Mouse (Mus musculus): ENCODE results near the gene Irf6. TPM values are rescaled to one million over a fixed set of nuclear protein-coding genes. Genes with fewer than 3 reads are reported as not detected.

Gene Irf6
- polyA plus RNA-seq, 1 experiment = not detected

- H3K9me3 ChIP-seq (ENCODE audit: control insufficient read depth, low read length) = no peaks in the 10 kb centered on the region
- no peaks in the 10 kb centered on the region for H3K36me3 ChIP-seq (ENCODE audit: control insufficient read depth)
- no peaks in the 10 kb centered on the region for H3K4me1 ChIP-seq (ENCODE audit: control insufficient read depth)
- peaks cover 7% of the 10 kb centered on the region for H3K27me3 ChIP-seq (ENCODE audit: control insufficient read depth)
- no peak overlapping the region for H3K4me3 ChIP-seq (replicated peaks)
- TF ChIP-seq TAL1 (IDR thresholded peaks at IDR 0.05; ENCODE audit: low read length) = no peak
- TF ChIP-seq GATA1 (IDR thresholded peaks at IDR 0.05; ENCODE audit: low read length) = no peak
Measured at GRCm38 (mm10) chr1:193146416-193146815, 6.5 kb upstream of the Irf6 start.

GRCm38 (mm10) chr1:193149231-193149630 lies 3.7 kb upstream of the Irf6 start:
- Histone ChIP-seq H3K4me3 (replicated peaks) (no peak overlapping the region), H3K4me1 (ENCODE audit: control insufficient read depth) (peaks cover 15% of the 10 kb centered on the region), H3K9me3 (ENCODE audit: control insufficient read depth, low read length) (no peaks in the 10 kb centered on the region), H3K36me3 (ENCODE audit: control insufficient read depth) (no peaks in the 10 kb centered on the region), H3K27me3 (ENCODE audit: control insufficient read depth) (peaks cover 36% of the 10 kb centered on the region)
- TF ChIP-seq TAL1 (IDR thresholded peaks at IDR 0.05; ENCODE audit: low read length) (no peak), GATA1 (IDR thresholded peaks at IDR 0.05; ENCODE audit: low read length) (no peak)

DNA sequence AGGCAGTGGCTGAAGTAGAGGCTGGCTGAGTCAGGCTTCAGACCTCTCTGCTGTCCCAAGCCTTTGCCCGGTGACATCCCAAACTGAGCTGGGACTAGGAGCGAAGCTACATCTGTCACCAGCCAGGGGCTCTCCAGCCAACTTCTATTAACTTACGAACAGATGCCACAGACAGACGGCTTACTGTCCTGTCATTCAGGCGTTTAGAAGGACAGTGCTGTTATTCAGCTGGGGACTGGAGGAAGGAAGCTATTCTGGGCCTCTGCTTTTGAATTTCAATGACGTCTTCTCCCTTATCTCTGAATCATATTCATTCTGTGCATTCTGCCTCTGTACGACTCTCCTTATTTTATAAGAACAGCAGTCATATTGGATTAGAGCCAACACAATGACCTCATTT lies 1.8 kb upstream of the Irf6 start:
- TF ChIP-seq GATA1 (IDR thresholded peaks at IDR 0.05; ENCODE audit: low read length) (no peak), TAL1 (IDR thresholded peaks at IDR 0.05; ENCODE audit: low read length) (no peak)
- Histone ChIP-seq H3K4me3 (replicated peaks) (no peak overlapping the region), H3K27me3 (ENCODE audit: control insufficient read depth) (peaks cover 47% of the 10 kb centered on the region), H3K9me3 (ENCODE audit: control insufficient read depth, low read length) (no peaks in the 10 kb centered on the region), H3K4me1 (ENCODE audit: control insufficient read depth) (peaks cover 15% of the 10 kb centered on the region), H3K36me3 (ENCODE audit: control insufficient read depth) (no peaks in the 10 kb centered on the region)

DNA sequence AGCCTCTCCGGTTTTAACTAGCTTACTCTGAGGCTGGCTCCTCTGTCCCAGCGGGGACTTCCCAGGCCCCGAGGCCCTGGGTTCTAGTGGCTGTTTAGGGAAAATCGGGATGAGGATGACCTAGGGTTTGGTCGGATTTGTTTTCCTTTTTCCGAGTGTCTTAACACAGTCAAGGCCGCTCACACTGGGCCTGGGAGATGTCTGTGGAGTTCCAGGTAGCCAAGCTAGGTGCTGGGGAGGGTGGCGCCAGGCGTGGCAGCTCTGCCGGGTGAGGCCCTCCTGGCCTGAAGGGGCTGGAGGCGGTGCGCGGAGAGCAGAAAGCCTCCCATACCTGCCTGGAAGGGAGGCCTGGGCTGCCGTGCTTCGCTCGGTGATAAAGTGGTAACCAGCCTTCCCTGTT lies 650 bp downstream of the Irf6 start:
- Histone ChIP-seq H3K36me3 (ENCODE audit: control insufficient read depth) (no peaks in the 10 kb centered on the region), H3K4me1 (ENCODE audit: control insufficient read depth) (peaks cover 15% of the 10 kb centered on the region), H3K9me3 (ENCODE audit: control insufficient read depth, low read length) (no peaks in the 10 kb centered on the region), H3K27me3 (ENCODE audit: control insufficient read depth) (peaks cover 47% of the 10 kb centered on the region), H3K4me3 (replicated peaks) (peak overlapping the region; percentile 45)
- TF ChIP-seq GATA1 (IDR thresholded peaks at IDR 0.05; ENCODE audit: low read length) = no peak
- no peak for TF ChIP-seq TAL1 (IDR thresholded peaks at IDR 0.05; ENCODE audit: low read length)

DNA sequence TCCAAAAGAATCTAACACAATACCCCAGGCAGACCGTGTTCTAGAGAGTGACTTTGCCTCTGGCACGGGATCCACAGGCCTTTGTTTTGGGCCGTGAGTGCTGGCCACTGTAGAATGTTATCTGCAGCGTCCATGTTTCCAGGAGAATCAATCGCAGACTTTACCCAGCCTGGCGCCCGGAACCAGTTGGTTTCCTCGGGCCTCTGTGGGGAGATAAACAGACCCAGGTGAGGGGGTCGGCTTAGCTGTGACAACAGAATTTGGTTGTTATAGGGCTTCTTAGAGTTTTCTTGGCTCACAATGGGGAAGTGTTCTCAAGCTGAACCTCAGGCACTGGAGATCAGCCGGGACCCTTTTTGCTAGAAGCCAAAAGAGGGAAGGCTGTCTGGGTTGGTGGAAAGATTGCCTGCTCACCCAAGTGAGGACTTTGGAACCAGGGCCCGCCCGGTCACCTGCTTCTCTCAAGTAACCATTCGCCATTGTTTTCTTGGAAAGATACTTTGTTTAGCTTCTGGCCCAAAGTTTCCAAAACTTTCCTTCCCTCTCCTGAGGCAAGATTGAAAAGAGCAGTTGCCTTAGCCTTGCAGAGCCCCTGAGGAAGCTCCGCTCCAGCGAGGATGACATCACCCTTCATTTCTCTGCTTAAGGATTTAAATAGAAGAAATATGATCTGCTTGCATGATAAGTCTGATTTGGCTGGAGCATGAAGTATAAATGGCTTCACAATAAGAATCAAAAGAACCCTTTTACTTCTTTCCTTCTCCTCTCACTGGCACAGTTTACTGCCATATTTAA lies 3.6 kb downstream of the Irf6 start:
- H3K36me3 ChIP-seq (ENCODE audit: control insufficient read depth) = no peaks in the 10 kb centered on the region
- H3K27me3 ChIP-seq (ENCODE audit: control insufficient read depth) = peaks cover 39% of the 10 kb centered on the region
- no peak overlapping the region for H3K4me3 ChIP-seq (replicated peaks)
- no peaks in the 10 kb centered on the region for H3K9me3 ChIP-seq (ENCODE audit: control insufficient read depth, low read length)
- peaks cover 23% of the 10 kb centered on the region for H3K4me1 ChIP-seq (ENCODE audit: control insufficient read depth)
- no peak for TF ChIP-seq GATA1 (IDR thresholded peaks at IDR 0.05; ENCODE audit: low read length)
- TF ChIP-seq TAL1 (IDR thresholded peaks at IDR 0.05; ENCODE audit: low read length) = no peak

- H3K9me3 ChIP-seq (ENCODE audit: control insufficient read depth, low read length) = no peaks in the 10 kb centered on the region
- H3K4me1 ChIP-seq (ENCODE audit: control insufficient read depth) = peaks cover 23% of the 10 kb centered on the region
- no peak for TF ChIP-seq TAL1 (IDR thresholded peaks at IDR 0.05; ENCODE audit: low read length)
- TF ChIP-seq GATA1 (IDR thresholded peaks at IDR 0.05; ENCODE audit: low read length) = no peak
- H3K27me3 ChIP-seq (ENCODE audit: control insufficient read depth) = peaks cover 33% of the 10 kb centered on the region
- no peak overlapping the region for H3K4me3 ChIP-seq (replicated peaks)
- H3K36me3 ChIP-seq (ENCODE audit: control insufficient read depth) = no peaks in the 10 kb centered on the region
Measured at GRCm38 (mm10) chr1:193157111-193157492, 4.2 kb downstream of the Irf6 start.

DNA sequence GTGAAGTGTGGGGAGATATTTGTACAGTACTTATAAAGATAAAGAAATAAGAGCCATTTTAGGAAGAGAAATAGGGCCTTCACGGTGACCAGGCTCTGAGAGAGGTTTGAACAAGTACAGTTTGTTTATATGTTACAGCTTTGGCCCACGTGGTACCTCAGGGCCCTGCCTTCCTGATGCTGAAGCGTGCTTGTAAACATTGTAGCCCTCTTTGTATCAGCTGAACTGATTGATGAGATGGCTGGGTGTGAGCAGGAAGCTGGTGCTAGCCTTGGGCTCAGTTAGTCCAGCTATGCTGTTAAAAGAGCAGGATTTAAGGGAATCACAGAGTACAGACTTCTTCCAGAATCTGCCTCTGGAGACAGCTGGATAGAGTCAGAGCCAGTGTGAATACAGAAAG lies 6.3 kb downstream of the Irf6 start:
- H3K9me3 ChIP-seq (ENCODE audit: control insufficient read depth, low read length) = no peaks in the 10 kb centered on the region
- TF ChIP-seq GATA1 (IDR thresholded peaks at IDR 0.05; ENCODE audit: low read length) = no peak
- peaks cover 9% of the 10 kb centered on the region for H3K4me1 ChIP-seq (ENCODE audit: control insufficient read depth)
- no peaks in the 10 kb centered on the region for H3K36me3 ChIP-seq (ENCODE audit: control insufficient read depth)
- H3K4me3 ChIP-seq (replicated peaks) = no peak overlapping the region
- peaks cover 15% of the 10 kb centered on the region for H3K27me3 ChIP-seq (ENCODE audit: control insufficient read depth)

DNA sequence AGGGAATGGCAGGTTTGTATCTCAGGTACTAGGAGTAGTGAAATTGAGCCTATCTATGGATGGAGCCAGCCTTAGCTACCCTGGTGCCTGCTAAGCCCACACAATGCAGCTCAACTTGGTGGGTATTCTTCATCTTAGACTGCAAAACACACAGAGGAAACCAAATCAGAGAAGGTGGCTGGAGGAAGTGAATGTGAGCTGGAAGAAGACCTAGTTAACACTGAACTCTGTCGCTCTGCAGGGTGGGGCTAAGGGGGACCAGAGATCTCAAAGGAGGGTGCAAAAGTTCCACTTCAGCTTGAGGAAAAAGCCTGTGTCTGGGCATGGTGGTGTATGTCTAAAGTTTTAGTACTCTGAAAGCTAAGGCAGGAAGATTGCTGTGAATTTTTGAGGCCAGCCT lies 6.7 kb downstream of the Irf6 start:
- H3K27me3 ChIP-seq (ENCODE audit: control insufficient read depth) = peaks cover 12% of the 10 kb centered on the region
- no peak overlapping the region for H3K4me3 ChIP-seq (replicated peaks)
- H3K9me3 ChIP-seq (ENCODE audit: control insufficient read depth, low read length) = no peaks in the 10 kb centered on the region
- H3K4me1 ChIP-seq (ENCODE audit: control insufficient read depth) = peaks cover 9% of the 10 kb centered on the region
- TF ChIP-seq GATA1 (IDR thresholded peaks at IDR 0.05; ENCODE audit: low read length) = no peak
- TF ChIP-seq TAL1 (IDR thresholded peaks at IDR 0.05; ENCODE audit: low read length) = no peak
- H3K36me3 ChIP-seq (ENCODE audit: control insufficient read depth) = no peaks in the 10 kb centered on the region

DNA sequence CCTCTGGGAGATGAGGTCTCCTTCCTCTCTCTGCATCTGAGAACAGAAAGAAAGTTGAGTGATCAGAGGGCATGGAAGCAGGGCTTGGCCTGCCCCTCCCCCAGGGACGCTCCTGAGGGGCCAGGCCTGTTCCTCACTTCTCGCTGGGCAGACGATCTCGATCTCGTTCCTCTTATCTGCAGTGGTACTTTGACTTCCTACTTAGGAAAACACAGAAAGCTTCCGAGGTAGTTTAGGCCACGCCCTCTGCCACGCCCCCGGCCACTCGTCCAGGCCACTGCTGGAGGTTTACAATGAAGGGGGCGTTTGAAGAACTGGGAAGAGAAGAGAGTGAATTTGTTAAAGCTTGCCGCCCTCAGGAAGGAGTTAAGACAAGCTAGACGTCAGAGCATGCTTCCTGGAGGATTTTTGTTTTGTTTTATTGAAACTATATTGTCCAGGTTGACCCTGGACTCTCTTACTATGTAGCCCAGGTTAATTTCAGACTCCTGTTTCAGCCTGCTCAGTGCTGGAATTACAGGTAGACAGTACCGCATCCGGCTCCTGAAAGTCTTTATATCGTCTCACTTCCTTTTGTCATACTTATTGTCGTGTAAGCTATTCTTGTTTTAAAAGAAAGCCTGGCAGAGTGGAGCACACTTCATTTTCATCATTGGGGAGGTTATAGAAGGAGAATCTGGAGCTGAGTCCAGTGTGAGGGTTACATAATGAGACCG lies 7.6 kb downstream of the Irf6 start:
- Histone ChIP-seq H3K9me3 (ENCODE audit: control insufficient read depth, low read length) (no peaks in the 10 kb centered on the region), H3K4me1 (ENCODE audit: control insufficient read depth) (peaks cover 9% of the 10 kb centered on the region), H3K36me3 (ENCODE audit: control insufficient read depth) (no peaks in the 10 kb centered on the region), H3K27me3 (ENCODE audit: control insufficient read depth) (peaks cover 5% of the 10 kb centered on the region), H3K4me3 (replicated peaks) (no peak overlapping the region)
- TF ChIP-seq GATA1 (IDR thresholded peaks at IDR 0.05; ENCODE audit: low read length) = no peak
- TF ChIP-seq TAL1 (IDR thresholded peaks at IDR 0.05; ENCODE audit: low read length) = no peak
